Mouse (Mus musculus) v-Abl transformed pro-B cells (cell line): Measurements from ENCODE around the gene Nectin1.

Source experiments
- in situ Hi-C, 2 experiments: fragments of 400-800 bp; cut with MboI; formaldehyde crosslinking; loops; one replicate each; pipeline ENCODE4 v1.15.1; 2025; ENCODE audit not compliant: unreplicated experiment in 2 of 2

Nectin1 gene

DNA sequence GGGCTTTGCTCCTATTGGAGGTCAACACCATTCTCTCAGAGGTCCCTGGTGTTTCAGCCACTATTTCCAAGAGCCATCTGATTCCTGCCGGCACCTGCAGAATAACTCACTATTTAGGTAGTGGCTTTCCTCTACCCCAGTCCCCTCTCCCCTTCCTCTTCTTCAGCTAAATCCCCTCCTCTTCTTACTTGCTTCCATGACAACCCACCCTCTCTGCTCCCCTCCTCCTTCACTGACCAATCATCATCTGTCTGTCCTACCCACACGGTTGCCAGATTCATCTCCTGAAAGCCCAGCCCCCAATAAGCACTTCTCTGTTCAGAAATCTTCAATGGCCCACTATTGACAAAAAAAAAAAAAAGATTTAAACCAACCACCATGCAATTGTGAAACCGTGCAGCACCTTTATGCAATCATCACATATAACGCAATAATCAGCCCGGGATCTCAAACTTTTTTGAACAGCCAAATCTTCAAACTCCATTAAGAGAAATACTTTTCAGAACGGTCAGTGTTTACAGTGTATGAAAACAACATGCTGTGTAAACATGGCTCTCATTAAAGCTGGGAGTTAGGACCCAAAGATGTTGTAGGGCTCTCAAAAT is 5.2 kb upstream of the Nectin1 start:
- in situ Hi-C loops, result no loop called here

DNA sequence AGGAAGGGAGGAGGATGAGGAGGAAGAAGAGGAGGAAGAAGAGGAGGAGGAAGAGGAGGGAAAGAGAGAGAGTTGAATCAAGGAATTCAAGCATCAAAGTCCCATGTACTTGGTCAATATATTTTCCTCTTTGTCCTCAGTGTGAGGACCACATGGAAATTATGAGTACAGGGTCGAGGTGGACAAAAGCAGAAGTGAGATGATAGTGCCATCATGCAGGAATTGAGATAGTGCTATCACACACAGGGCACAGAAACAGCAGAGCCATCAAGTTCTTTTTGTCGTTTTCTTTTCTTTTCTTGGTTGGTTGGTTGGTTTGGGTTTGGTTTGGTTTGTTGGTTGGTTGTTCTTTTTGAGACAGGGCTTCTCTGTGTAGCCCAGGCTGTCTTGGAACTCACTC is 2.5 kb upstream of the Nectin1 start:
- in situ Hi-C loops, result no loop called here

DNA sequence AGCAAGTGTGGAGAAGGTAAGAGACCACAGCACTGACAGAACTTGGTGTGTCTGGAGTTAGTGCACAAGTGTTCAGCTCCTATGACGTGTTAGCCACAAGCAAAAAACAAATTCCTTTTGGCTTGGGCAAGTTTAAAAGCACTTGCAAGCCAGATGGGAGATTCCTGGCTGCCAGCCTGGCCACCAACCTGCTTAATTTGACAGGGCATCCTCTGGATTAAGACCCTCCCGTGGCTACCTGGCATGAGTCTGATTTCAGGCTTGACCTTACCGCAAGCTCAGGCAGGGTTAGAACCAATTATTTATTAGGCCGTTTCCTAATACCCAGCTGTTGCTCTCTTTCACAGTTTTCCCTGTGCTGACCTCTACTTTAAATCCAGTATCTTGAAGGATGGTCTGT is 1.7 kb upstream of the Nectin1 start:
- in situ Hi-C loops, result no loop called here

DNA sequence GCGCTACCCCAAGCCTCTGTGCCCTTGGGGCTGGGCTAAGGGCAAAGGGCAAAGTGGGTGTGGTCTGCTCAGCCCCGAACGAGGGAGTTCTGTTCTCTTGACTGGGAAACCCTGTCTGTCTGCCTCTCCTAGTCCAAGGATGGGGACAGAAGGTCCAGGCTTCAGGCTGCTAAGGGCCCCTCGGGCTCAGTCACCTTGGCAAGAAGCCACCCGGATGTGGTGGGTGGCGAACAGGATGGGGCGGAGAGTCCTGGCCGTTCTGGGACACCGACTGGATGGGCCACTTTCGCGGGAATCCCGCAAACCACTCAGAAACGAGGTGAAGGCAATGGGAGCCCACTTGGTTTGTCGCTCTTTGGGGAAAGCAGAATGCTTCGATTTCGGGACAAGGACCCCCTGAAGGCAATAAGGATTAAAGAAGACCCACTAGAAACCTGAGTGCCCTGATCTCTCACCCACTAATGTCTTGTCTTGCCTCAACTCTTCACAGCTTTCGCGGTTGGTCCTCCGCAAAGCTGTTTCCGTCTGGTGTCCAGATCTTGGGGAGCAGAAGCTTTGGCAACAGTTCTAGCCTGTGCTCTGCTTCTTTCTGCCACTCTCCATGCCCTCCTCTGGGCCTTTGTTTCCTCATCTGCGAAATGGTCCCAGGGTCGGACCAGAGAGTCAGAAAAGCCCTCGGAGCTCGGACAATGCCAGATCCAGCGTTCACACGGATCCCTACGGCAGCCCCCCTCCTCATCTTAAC is 710 bp upstream of the Nectin1 start:
- in situ Hi-C loops, result no loop called here

DNA sequence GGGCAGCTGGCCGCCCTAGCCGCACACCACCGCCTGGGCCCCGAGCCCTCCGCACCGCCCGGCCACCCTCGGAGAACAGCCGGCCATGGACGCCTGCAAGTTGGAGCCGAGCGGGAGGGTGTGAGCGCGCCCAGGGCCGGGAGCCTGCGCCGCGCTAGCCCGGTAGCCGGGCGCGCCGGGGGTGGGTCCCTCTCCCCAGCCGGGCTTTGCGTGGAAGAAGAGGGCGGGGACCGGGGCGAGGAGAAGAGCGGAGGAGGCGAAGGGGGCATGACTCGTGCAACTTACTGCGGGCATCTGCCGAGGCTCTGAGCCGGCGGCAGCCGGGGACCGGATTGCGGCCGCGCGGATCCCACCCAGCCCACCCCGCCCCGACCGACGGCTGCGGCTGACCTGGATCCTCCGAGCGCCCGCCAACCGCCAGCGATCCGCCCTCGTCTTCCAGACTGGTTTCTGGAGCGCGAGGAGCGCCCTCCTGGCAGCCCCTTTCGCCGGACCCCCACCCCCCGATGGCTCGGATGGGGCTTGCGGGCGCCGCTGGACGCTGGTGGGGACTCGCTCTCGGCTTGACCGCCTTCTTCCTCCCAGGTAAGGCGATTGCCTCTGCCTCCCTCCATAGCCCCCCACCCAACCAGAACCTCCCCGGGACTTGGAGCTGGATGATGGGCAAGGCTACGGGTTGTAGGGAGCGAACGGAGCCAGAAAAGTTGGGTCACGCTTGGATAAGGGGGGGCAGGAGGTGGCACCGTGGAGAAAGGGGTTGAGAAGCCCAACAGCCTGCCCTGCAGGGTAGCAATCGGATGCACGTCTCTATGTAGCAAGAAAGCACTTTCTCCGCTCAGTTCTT is 576 bp downstream of the Nectin1 start:
- in situ Hi-C loops, result no loop called here

DNA sequence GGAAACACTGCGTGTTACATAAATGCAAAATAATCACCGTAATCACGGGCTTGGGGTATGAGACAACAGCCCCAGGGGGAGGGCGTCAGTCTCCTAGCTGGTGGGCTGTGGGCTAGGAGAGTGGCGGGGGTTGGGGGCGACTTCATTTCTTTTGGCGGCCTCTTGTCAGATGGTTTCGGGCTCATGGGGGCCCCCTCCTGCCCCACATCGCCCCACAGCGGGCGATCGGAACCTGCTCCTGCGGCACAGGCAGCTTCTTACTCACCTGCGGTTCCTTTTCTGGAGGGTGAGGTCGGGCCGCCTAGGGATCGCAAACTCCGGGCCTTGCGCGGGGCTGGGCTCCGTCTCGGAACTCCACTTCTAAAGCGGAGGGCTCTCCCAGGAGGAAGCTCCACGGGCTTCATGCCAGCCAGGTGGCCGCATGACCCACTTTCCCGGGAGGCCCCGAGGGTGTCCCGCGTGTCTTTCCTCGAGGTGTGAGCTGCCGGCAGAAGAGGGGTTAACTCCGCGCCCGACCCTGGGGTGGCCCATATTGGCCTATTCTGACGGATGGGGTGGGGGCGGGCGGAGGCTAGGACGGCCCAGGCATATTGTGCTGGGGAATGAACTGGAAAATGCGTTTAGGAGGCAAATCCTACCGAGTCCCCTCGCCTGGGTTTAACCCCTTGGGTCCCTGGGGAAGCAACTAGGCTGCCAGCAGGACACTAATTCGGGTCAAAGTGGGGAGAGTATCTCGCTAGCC is 1.4 kb downstream of the Nectin1 start:
- in situ Hi-C loops, result no loop called here

DNA sequence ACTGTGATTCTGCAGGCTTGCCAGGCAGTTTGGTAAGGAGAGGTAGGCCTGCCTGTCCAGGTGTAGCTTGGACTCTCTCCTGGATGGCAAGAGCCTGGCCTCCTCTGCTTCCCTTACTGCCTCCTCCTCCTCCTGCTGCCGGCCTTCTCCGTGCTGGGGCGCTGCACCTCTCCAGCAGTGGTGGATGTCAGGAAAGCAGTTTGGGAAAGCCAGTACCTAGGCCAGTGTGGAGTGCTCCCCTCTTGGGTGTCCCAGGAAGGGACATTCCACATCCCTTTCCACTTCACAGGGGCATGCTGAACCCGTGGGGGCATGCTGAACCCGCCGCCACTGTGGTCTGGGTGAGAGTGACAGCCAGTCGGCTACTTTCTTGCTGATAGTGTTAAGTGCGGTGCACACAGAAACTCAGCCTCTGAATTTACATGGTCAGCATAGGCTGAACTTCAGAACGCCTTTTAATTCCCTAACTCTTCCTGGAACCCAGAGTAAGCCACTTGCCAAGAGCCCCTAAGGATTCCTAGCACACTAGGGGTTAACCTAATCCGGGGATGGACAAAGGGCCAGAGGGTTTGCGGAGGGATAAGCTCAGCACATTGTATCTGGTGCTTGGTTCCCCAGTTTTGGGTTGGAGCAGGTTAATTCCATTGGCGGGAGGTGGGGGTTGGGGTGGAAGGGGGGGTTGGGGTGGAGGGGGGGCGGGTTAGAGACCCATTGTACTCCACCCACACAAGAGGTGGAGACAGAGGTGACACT is 2.3 kb downstream of the Nectin1 start:
- in situ Hi-C loops, result no loop called here

DNA sequence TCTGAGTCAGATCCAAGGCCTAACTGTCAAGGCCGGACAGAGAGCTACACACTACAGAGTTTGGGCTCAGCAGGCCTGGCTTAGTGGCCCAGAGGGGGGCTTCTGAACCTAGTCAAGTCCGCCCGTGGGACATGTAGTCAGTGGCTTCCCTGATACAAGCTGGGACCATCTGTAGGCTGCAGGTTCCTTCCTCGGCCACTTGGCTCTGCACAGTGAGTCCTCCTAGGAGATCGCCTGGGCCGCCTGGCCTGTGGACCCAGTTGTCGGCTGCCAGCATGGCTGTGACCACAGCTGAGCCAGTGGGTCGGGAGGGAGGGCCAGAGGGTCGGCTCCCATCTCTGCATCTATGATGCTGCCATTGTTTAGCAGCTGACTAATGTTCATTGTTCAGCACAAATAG is 3.9 kb downstream of the Nectin1 start:
- in situ Hi-C loops, result no loop called here

DNA sequence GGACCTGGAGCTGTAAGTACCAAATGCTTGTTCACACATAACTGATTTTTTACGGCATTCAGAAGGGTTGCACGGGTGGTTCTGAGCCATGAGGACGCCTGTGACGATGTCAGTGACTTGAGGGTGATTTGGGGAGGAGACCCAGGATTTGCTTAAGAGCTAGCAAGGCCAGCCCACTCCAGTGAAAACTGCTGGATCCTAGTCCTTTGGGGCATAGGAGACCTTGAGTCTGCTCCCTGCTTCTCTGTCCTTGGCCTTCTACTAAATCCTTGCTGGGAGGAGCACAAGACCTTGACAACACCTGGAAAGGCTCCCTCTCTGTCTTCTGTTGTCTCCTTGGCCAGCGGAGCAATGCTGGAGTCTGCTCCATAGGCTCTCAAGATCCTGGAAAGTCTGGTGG is 4.7 kb downstream of the Nectin1 start:
- in situ Hi-C loops, result no loop called here

DNA sequence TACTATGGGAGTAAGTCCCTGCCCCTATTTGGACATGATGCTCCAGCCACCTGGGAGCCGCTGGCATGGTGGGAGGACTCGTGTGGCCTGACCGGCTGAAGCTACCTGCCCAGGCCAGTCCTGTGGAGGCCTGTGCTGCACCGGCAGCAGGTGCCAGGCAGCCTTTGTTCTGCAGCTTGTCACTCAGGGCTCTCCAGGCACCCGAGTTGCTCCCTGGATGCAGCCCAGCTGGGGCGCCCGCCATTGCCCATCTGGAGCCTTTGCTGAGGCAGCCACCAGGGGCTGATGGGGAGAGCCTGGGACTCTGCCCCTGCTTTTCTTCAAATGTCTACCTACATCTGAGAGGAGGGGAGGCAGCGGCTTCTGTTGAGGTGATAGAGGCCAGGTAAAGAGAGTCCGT is 6.3 kb downstream of the Nectin1 start:
- in situ Hi-C loops, result no loop called here

DNA sequence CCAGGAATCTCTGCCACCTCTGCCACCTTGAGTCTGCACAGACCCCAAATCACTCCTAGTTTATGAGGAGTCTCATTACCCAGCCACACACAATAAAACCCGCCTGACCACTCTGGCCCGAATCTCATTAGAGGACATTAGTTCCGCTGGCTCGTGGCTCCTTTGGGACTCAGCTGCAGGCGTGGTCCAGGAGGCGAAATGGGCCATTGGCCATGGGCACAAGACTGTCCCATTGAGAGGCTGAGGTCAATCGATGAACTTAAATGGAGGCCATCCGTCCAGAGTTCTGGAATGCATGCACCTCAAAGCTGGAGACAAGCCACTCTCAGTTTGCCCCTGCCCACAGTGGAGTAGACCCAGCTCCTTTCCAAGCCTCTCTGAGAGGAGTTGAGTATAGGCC is 7.3 kb downstream of the Nectin1 start:
- in situ Hi-C loops, result no loop called here

DNA sequence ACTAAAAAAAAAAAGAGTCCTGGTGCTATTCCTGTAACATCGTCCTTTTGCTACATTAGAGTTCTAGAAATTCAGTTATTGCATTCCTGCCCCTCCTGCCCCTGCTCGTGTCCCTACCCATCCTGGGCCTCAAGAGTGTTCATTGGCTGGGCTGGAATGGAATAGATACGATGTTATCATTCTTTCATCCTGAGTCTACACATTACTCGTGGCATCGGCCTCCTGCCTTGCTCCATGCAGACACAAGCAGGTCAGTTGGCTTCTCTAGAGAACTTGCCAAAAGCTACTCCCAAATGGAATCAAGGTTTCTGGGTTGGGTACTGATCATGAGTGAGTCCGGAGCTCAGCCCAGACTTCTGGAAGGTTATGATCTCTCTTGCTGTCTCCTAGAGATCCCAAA is 9.7 kb downstream of the Nectin1 start:
- in situ Hi-C loops, result no loop called here

DNA sequence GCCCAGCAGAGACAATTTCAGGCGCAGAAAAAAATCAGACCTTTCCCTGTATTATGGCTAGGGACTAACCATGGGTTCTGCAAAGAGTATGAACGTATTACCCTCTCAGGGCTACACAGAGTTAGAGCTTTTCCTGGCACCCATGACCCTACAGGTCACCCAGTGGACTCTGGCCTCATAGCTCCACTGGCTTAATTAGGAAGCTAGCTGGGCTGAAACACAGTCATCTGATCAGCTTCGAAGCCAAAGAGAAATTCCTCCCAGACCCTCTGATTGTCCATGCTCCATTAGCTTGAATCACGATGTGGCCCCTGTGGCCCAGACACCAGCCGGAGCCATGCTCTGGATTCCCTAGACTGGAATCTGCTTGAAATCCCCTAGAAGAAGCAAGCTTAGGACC is 10.3 kb downstream of the Nectin1 start:
- in situ Hi-C loops, result no loop called here

DNA sequence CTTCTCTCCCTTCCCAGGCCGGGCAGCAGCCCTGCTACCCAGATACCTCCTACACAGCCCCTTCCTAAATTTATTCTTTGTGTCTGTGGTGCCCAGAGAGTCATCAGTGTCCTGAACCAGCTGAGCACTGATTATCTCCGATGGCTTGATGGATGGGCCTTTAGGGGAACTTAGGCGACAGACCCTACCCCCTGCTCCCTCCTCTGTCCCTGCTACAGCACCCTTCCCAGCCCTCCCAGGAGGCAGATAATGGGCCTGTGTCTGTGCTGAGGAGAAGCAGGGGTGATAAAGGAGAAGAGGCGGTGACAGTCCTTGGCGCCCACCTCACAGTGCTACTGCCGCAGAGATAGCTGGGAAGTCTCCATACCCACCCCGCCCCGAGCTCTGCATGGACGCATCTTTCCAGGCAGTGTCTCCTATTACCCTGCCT is 11.0 kb downstream of the Nectin1 start:
- in situ Hi-C loops, result no loop called here

DNA sequence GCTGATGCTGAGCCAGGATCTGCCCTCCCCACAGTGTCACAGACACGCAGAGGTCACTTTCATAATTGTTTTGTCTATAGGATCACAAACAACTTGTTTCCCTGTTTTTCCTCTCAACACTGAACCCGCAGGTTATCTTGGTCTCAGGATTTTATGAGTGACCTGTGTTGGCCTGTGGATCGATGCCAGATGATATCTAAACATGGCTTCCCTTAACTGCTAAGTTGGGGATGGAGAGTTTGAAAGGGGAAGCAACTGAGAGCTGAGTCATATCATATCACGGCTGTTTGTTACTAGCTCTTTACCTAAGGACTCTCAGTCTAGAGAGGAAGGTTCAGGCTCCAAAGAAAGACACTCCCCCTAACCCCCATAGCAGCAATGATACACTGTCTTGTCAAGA is 11.7 kb downstream of the Nectin1 start:
- in situ Hi-C loops, result no loop called here

DNA sequence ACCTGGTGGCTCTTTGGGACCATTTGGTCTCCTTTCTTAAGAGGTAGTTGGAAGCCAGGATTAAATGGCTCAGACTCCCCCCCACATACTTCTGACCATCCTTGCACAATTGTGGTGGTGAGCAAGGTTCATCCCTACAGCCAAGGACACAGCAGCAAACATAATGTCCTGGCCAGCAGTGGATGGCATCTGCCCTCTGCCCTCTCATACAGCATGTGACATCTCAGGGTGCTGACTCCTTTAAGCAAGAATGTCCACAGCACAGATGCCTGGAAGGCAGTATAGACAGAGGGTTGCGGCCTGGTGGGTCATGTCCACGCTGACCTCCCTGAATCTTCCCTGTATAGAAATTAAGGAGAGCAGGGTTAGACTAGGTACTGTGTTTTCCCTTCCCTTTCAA is 12.1 kb downstream of the Nectin1 start:
- in situ Hi-C loops, result no loop called here

DNA sequence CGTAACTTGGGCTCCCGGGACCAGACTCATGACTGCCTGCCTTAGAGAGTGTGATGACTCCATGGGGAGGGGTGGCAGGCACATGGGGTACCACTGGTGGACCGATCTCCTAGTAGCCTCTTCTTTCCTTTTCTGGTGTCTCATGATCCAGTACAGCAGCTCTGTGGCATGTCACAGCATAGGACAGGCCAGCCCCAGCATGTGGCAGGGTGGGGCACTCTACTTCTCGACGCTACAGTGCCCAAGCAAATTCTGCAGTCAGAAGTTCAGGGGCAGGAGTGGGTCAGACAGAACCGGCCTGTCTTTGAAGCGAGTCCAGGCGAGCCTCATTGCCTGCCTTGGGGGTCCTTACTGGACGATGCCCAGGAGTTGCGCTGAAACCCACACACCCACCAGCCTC is 13.4 kb downstream of the Nectin1 start:
- in situ Hi-C loops, result no loop called here

DNA sequence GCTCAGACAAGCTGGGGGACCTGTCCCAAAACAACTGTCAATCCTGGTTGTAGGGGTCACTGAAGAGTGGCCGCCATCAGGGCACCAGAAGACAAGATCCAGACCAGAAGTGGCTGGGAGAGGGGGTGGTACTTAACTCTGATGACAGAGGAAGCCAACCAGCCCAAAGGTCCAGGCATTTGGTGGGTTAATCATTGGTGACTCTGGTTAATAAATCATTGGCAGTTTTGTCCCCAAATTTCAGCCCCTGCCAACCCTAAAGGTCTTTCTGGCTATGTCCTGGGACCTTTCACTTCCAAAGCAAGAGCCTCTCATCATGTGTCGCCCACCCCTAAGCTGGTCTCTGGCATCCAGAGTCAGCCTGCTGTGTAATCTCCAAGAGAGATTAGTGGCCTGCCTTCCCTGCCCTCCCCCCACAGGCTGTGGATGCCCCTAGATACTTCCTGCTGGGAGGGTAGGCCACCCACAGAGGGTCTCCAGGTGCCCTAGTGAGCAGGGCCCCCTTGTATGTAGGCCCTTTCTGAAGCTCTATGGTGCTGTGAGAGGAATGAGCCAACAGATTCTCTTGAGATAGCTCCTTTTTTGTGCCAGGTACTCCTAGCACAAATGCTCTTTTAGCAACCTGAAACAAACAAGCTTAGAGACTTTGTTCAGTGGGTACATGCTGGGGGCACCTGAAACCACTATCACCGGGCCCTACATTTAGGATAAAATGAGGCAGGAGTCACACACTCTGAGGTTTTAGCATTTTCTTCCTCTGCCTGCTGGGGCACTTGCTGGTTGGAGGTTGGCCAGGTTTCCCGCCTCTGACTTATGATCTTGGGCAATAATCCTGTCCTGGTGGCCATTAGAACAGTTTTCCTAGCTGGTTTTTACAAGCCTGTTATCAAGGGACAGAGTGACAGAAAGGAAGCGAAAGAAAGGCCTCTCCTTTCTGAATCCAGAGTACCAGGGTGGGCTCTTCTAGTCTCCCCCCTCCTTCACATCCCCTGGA is 14.5 kb downstream of the Nectin1 start:
- in situ Hi-C loops, result no loop called here

DNA sequence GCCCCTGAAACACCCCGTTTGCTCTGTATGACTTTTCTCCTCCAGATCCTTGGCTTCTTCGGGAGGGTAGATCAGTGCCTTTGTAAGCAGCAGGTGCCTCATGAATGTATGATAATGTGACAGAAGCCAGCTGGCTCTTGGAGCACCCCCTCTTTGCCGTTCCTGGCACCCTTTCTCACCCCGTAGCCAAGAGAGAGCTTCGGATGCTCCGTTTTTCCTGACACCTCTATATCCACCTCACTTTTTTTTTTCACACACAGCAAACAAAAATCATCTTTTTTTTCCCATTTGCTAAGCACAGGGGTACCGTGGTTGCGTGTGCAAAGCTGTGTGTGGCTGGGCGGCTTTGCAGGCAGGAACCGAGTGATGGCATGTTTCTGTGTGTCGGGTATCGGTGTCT is 16.3 kb downstream of the Nectin1 start:
- in situ Hi-C loops, result no loop called here
